Mouse (Mus musculus): Measurements from ENCODE around the gene Ndufa7. TPM values are rescaled to one million over a fixed set of nuclear protein-coding genes. Genes with fewer than 3 reads are reported as not detected.

Gene Ndufa7
- polyA plus RNA-seq, 1 experiment from 2014 or later: 550 TPM

DNA sequence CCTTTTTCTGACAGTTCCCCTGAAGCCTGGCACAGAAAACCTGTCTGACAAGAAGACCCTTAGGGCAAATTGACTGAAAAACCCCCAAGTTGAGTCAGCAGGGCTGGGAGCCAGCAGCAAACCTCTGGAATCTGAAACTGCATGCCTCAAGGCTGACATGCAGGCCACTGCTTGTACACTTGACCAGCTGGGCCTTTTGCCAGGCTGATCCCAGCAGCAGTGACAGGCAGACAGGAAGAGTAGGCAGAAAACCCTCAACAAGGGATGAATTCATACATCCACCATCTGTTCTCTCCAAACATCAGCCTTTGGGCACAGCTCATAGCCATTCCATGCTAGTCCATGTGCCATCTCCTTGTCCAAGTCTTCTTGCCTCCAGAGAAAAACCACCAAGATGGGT, 41.0 kb upstream of the Ndufa7 start:
- Histone ChIP-seq H3K36me3 (ENCODE audit: control insufficient read depth, insufficient read depth, low read length) (no peaks in the 10 kb centered on the region), H3K4me3 (ENCODE audit: low read length) (no peak overlapping the region), H3K27ac (ENCODE audit: low read length) (no peak overlapping the region; the same call in 1 of the 2 replicates), H3K9ac (ENCODE audit: low read depth, low read length) (no peak overlapping the region), H3K4me1 (ENCODE audit: control insufficient read depth, insufficient read depth, low read length) (peaks cover 44% of the 10 kb centered on the region), H3K27me3 (replicated peaks; ENCODE audit: control insufficient read depth, insufficient read depth, low read length) (no peaks in the 10 kb centered on the region), H3K9me3 (ENCODE audit: control insufficient read depth, low read length) (no peaks in the 10 kb centered on the region), H3K4me2 (ENCODE audit: low read depth, low read length) (no peak overlapping the region)
- no peak for ATAC-seq

DNA sequence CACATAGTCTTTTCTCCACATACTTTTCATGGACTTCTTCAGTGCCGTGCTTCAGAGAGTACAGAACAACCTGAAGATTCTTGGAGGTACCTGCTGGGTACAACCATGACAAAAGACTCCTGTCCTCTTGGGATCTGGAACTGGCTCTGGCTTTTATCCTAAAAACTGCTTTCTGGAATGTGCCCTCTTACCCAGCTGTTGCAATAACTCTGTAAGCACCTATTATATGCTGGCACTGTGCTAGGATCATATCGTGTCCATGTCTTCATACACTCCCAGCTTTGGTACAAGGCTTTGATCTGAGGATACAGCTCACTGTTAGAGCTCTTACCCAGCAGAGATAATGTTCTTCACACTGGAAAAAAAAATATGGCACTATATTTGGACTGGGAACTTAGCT, 39.4 kb upstream of the Ndufa7 start:
- no peak overlapping the region for H3K4me3 ChIP-seq (ENCODE audit: low read length)
- no peaks in the 10 kb centered on the region for H3K9me3 ChIP-seq (ENCODE audit: control insufficient read depth, low read length)
- no peaks in the 10 kb centered on the region for H3K36me3 ChIP-seq (ENCODE audit: control insufficient read depth, insufficient read depth, low read length)
- no peaks in the 10 kb centered on the region for H3K27me3 ChIP-seq (replicated peaks; ENCODE audit: control insufficient read depth, insufficient read depth, low read length)
- peaks cover 29% of the 10 kb centered on the region for H3K4me1 ChIP-seq (ENCODE audit: control insufficient read depth, insufficient read depth, low read length)
- WGBS: 82% methylated on average over 2 of the region's 2 CpGs
- H3K9ac ChIP-seq (ENCODE audit: low read depth, low read length): no peak overlapping the region
- ATAC-seq: no peak
- H3K27ac ChIP-seq (ENCODE audit: low read length): no peak overlapping the region
- H3K4me2 ChIP-seq (ENCODE audit: low read depth, low read length): no peak overlapping the region

DNA sequence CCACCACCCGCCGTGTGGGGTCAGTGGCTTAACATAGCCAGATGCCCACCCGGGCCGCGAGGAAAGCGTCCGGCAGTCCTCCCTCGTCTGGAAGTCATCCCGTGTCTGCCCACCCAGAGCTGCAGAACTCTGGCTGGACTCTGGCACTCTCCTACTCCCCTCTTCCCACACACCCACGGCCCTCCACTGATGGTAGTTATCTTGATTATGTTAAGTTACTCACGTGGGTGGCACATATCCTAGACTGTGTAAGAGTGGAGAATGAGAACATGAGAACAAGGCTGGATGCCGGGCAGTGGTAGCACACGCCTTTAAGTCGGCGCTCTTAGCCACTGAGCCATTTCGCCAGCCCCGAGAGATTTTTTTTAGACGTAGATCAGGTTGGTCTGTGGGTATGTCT, 38.0 kb upstream of the Ndufa7 start:
- H3K9me3 ChIP-seq (ENCODE audit: control insufficient read depth, low read length): no peaks in the 10 kb centered on the region
- no peak overlapping the region for H3K4me3 ChIP-seq (ENCODE audit: low read length)
- H3K4me2 ChIP-seq (ENCODE audit: low read depth, low read length): no peak overlapping the region
- no peaks in the 10 kb centered on the region for H3K27me3 ChIP-seq (replicated peaks; ENCODE audit: control insufficient read depth, insufficient read depth, low read length)
- WGBS: 77% methylated on average over 18 of the region's 18 CpGs
- no peaks in the 10 kb centered on the region for H3K36me3 ChIP-seq (ENCODE audit: control insufficient read depth, insufficient read depth, low read length)
- no peak overlapping the region for H3K27ac ChIP-seq (ENCODE audit: low read length)
- no peak for ATAC-seq
- H3K9ac ChIP-seq (ENCODE audit: low read depth, low read length): no peak overlapping the region
- H3K4me1 ChIP-seq (ENCODE audit: control insufficient read depth, insufficient read depth, low read length): peaks cover 19% of the 10 kb centered on the region

DNA sequence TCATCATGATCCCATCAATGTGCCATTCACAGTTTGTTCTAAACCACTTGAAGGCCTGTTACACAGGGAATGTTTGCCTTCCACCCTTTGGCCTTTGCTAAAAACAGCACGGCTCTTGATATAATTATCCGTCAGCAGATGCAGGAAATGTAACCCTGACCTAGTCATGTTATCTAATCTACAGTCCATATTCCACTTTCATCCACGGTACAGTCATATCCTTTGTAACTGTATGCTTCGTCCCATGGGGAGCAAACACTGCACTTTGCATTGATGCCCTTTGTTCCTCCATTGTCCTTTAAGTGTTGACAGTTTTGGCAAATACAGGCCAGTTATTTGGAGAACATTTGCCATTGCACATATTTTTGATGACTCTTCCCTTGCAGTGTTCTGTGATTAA, 35.6 kb upstream of the Ndufa7 start:
- Histone ChIP-seq H3K36me3 (ENCODE audit: control insufficient read depth, insufficient read depth, low read length) (no peaks in the 10 kb centered on the region), H3K27me3 (replicated peaks; ENCODE audit: control insufficient read depth, insufficient read depth, low read length) (no peaks in the 10 kb centered on the region), H3K9me3 (ENCODE audit: control insufficient read depth, low read length) (no peaks in the 10 kb centered on the region), H3K4me2 (ENCODE audit: low read depth, low read length) (no peak overlapping the region), H3K4me3 (ENCODE audit: low read length) (no peak overlapping the region), H3K9ac (ENCODE audit: low read depth, low read length) (no peak overlapping the region), H3K27ac (ENCODE audit: low read length) (peak overlapping the region; percentile 61; the same call in 1 of the 2 replicates), H3K4me1 (ENCODE audit: control insufficient read depth, insufficient read depth, low read length) (no peaks in the 10 kb centered on the region; the same call in 1 of the 2 replicates)
- ATAC-seq: peak; percentile 97
- WGBS: 32% methylated on average over 4 of the region's 4 CpGs

DNA sequence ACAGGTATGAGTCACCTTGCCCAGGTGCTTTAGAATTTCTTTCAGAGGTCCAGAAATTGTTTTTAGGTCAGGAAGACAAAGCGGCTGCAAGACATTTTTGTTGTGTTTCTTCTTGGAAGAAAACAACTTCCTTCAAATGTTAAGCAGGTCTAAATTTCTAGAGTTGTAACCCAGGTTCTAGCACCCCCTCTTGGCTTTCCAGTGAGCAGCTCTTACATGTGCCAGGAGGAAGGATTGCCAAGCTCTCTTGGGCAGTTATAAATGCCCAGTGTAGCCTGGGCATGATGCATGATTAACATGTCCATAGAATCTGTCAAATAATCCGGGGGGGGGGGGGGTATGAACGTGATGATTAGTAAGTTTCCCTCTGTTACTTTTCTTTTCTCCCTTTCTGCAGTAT, 26.1 kb upstream of the Ndufa7 start:
- Histone ChIP-seq H3K4me3 (ENCODE audit: low read length) (no peak overlapping the region), H3K9ac (ENCODE audit: low read depth, low read length) (no peak overlapping the region), H3K36me3 (ENCODE audit: control insufficient read depth, insufficient read depth, low read length) (no peaks in the 10 kb centered on the region), H3K27ac (ENCODE audit: low read length) (no peak overlapping the region), H3K9me3 (ENCODE audit: control insufficient read depth, low read length) (no peaks in the 10 kb centered on the region), H3K4me1 (ENCODE audit: control insufficient read depth, insufficient read depth, low read length) (peaks cover 3% of the 10 kb centered on the region; the same call in 1 of the 2 replicates), H3K4me2 (ENCODE audit: low read depth, low read length) (no peak overlapping the region), H3K27me3 (replicated peaks; ENCODE audit: control insufficient read depth, insufficient read depth, low read length) (no peaks in the 10 kb centered on the region)
- no peak for ATAC-seq
- WGBS: 60% methylated on average over 3 of the region's 3 CpGs

DNA sequence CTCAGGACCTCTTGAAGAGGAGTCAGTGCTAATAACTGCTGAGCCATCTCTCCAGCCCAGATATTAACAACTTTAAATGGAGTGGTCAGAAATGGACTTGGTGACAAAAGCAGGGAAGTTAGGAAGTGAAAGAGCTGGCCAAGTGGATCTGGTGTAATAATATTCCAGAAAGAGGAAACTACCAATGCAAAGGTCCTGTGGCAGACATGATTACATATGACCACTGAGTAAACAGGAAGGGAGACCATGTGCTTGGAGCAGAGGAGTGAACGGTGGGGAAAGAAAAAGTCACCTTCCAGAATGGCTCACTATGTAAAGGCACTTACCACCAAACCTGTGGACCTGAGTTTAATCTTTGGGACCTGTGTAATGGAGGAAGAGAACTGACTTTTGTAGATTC, 25.1 kb upstream of the Ndufa7 start:
- H3K4me2 ChIP-seq (ENCODE audit: low read depth, low read length): no peak overlapping the region
- no peak for ATAC-seq
- peaks cover 3% of the 10 kb centered on the region; the same call in 1 of the 2 replicates for H3K4me1 ChIP-seq (ENCODE audit: control insufficient read depth, insufficient read depth, low read length)
- no peaks in the 10 kb centered on the region for H3K27me3 ChIP-seq (replicated peaks; ENCODE audit: control insufficient read depth, insufficient read depth, low read length)
- no peak overlapping the region for H3K4me3 ChIP-seq (ENCODE audit: low read length)
- H3K27ac ChIP-seq (ENCODE audit: low read length): no peak overlapping the region
- no peak overlapping the region for H3K9ac ChIP-seq (ENCODE audit: low read depth, low read length)
- 49% methylated on average over 1 of the region's 1 CpGs for WGBS
- no peaks in the 10 kb centered on the region for H3K9me3 ChIP-seq (ENCODE audit: control insufficient read depth, low read length)
- no peaks in the 10 kb centered on the region for H3K36me3 ChIP-seq (ENCODE audit: control insufficient read depth, insufficient read depth, low read length)

DNA sequence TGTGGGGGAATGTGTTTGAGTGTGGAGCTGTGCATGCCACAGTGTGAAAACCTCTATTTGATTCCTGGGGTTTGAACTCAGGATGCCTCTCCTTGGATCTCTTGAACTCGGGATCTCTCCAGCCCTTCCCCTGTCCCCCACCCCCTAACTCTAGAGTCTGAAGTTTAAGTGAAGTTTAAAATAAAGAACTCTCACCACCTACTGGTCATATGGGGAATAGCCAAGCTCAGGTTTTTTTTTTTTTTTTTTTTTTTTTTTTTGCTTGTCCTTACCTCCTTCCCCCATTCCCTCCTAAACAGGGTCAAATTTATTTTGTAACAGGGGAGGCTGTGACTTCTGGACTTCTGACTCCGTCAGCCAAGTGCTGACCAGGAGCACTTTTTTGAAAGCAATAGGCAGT, 22.2 kb upstream of the Ndufa7 start:
- no peak for ATAC-seq
- H3K9ac ChIP-seq (ENCODE audit: low read depth, low read length): no peak overlapping the region
- 5% methylated on average over 2 of the region's 2 CpGs for whole genome bisulfite sequencing

DNA sequence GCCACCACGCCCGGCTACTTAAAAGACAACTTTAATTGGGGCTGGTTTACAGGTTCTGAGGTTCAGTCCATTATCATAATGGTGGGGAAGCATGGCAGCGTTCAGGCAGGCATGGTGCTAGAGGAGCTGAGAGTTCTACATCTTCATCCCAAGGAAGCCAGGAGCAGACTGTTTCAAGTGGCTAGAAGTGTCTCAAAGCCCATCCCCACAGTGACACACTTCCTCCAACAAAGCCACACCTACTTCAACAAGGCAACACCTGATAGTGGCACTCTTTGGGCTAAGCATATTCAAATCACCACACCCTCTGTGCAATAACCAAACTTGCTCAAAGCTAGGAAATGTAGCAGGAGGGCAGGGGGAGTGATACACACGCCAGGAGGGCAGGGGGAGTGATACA, 20.2 kb upstream of the Ndufa7 start:
- no peak for ATAC-seq
- H3K4me3 ChIP-seq (ENCODE audit: low read length): no peak overlapping the region
- no peak overlapping the region for H3K4me2 ChIP-seq (ENCODE audit: low read depth, low read length)
- no peaks in the 10 kb centered on the region for H3K36me3 ChIP-seq (ENCODE audit: control insufficient read depth, insufficient read depth, low read length)
- no peak overlapping the region for H3K27ac ChIP-seq (ENCODE audit: low read length)
- H3K27me3 ChIP-seq (replicated peaks; ENCODE audit: control insufficient read depth, insufficient read depth, low read length): no peaks in the 10 kb centered on the region
- H3K9me3 ChIP-seq (ENCODE audit: control insufficient read depth, low read length): no peaks in the 10 kb centered on the region
- peaks cover 3% of the 10 kb centered on the region; the same call in 1 of the 2 replicates for H3K4me1 ChIP-seq (ENCODE audit: control insufficient read depth, insufficient read depth, low read length)
- 57% methylated on average over 4 of the region's 4 CpGs for WGBS
- H3K9ac ChIP-seq (ENCODE audit: low read depth, low read length): no peak overlapping the region

More for the DNA sequence above, 22.2 kb upstream of the Ndufa7 start:
- peaks cover 3% of the 10 kb centered on the region; the same call in 1 of the 2 replicates for H3K4me1 ChIP-seq (ENCODE audit: control insufficient read depth, insufficient read depth, low read length)
- no peaks in the 10 kb centered on the region for H3K36me3 ChIP-seq (ENCODE audit: control insufficient read depth, insufficient read depth, low read length)
- no peaks in the 10 kb centered on the region for H3K9me3 ChIP-seq (ENCODE audit: control insufficient read depth, low read length)
- H3K27me3 ChIP-seq (replicated peaks; ENCODE audit: control insufficient read depth, insufficient read depth, low read length): no peaks in the 10 kb centered on the region
- H3K4me2 ChIP-seq (ENCODE audit: low read depth, low read length): no peak overlapping the region
- no peak overlapping the region for H3K4me3 ChIP-seq (ENCODE audit: low read length)
- H3K27ac ChIP-seq (ENCODE audit: low read length): no peak overlapping the region

DNA sequence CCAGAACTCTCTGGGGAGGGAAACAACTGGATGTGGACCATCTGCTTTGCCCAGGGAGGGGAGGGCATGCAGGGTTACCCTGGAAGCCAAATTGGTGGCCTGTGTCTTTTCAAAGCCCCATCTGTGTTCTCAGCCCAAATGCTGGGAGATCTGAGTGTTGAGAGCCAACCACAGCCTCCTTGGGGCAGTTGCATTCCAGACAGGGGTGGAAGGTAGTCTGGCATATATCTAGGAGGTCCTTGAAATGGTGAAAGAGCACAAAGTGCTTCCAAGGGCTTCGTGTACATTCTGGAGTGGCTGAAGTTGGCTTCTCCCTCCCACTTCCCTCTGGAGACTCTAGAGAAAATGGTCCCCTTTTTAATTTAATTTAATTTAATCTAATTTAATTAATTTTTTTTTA, 19.6 kb upstream of the Ndufa7 start:
- Histone ChIP-seq H3K4me3 (ENCODE audit: low read length) (no peak overlapping the region), H3K36me3 (ENCODE audit: control insufficient read depth, insufficient read depth, low read length) (no peaks in the 10 kb centered on the region), H3K9me3 (ENCODE audit: control insufficient read depth, low read length) (no peaks in the 10 kb centered on the region), H3K4me1 (ENCODE audit: control insufficient read depth, insufficient read depth, low read length) (peaks cover 3% of the 10 kb centered on the region; the same call in 1 of the 2 replicates), H3K27me3 (replicated peaks; ENCODE audit: control insufficient read depth, insufficient read depth, low read length) (no peaks in the 10 kb centered on the region), H3K4me2 (ENCODE audit: low read depth, low read length) (no peak overlapping the region), H3K27ac (ENCODE audit: low read length) (no peak overlapping the region), H3K9ac (ENCODE audit: low read depth, low read length) (no peak overlapping the region)
- ATAC-seq: no peak
- WGBS: 42% methylated on average over 1 of the region's 1 CpGs

DNA sequence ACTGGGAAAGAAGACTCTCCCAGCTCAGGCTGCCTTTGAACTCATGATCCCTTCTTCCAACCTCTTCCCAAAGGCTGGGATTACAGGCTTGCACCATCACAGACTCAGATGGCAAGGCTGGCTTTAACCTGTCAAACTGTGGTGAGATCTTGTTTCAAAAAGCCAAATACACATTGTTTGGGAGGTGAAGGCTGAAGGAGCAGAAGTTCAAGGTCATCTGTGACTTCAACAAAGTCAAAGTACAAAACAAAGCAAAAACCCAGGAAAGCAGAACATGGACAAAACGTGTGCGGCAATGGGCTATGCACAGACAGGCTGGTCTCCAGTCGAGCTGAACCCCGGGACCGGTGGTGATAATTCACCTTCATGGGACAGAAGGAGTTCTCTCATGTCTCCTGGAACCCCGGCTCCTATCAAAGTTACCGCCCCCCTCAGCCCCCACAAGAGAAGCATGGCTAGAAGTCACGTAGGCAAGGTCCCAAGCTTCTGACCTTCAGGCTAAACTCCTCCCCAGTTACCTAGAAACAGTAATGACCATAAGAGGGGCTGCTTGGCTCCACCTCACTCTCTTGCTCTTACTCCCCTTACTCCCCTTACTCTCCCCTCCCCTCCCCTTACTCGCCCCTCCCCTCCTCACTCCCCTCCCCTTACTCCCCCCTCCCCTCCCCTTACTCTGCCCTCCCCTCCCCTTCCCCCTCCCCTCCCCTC, 17.0 kb upstream of the Ndufa7 start:
- Histone ChIP-seq H3K4me1 (ENCODE audit: control insufficient read depth, insufficient read depth, low read length) (peaks cover 6% of the 10 kb centered on the region; the same call in 1 of the 2 replicates), H3K9me3 (ENCODE audit: control insufficient read depth, low read length) (no peaks in the 10 kb centered on the region), H3K9ac (ENCODE audit: low read depth, low read length) (no peak overlapping the region), H3K27ac (ENCODE audit: low read length) (no peak overlapping the region), H3K36me3 (ENCODE audit: control insufficient read depth, insufficient read depth, low read length) (no peaks in the 10 kb centered on the region), H3K4me2 (ENCODE audit: low read depth, low read length) (no peak overlapping the region), H3K27me3 (replicated peaks; ENCODE audit: control insufficient read depth, insufficient read depth, low read length) (no peaks in the 10 kb centered on the region), H3K4me3 (ENCODE audit: low read length) (no peak overlapping the region)
- ATAC-seq: no peak
- 63% methylated on average over 8 of the region's 9 CpGs for WGBS

Data from intestine, embryonic 16.5 days (tissue).